Mouse (Mus musculus) layer of hippocampus, postnatal 14 days (tissue): ENCODE results near the gene Sirt5. TPM values are rescaled to one million over a fixed set of nuclear protein-coding genes. Genes with fewer than 3 reads are reported as not detected.
A peak's percentile ranks its signal among the peaks of the same experiment; 100 is the strongest.

ENCODE experiments used
- DNase-seq, 2 experiments: peaks; one replicate each; pipeline ENCODE4 v3.0.0; 2021 to 2022; ENCODE audit warnings: low spot score in 2 of 2, mixed read lengths in 1 of 2
- total RNA-seq, 2 experiments: library from RNA; stranded (reverse); gene quantifications; 2 replicates each; pipeline ENCODE4 v1.2.3; 2021

Gene Sirt5
- total RNA-seq, 2 experiments from 2014 or later: 16.6 to 24.6 TPM

DNA sequence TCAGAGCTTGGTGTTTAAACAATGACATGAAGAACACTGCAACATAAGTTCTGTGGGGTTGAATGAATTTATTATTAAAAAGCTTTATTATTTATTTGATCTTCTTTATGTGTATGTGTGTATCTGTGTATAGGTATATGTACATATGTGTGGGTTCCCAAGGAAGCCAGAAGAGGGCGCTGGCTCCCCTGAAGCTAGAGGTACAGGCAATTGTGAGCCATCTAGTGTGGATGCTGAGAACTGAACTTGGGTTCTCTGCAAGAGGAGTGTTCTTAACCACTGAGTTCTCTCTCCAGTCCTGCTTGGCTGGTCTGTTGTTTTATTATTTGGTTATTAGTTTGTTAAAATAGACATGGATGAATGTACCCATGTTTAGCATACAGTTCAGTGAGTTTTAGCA is 7.6 kb downstream of the Sirt5 start:
- no peak for DNase-seq

DNA sequence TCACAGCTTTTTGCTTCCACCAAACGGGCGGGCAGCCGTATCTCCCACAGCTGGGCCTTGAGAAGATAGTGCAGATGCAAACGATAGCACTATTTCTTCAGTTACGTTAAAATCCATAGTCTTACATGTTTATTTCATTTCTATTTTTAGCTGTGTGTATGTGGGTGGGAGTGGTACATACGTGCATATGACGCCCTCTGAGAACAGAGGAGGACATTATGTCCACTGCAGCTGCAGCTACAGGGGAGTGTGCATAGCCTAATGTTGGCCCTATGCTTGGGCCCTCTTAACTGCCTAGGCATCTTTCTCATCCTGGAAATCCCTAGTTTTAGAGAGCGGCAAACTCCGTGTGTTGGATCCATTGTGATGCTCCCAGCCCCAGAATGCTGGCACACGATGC is 8.9 kb downstream of the Sirt5 start:
- DNase-seq: no peak

DNA sequence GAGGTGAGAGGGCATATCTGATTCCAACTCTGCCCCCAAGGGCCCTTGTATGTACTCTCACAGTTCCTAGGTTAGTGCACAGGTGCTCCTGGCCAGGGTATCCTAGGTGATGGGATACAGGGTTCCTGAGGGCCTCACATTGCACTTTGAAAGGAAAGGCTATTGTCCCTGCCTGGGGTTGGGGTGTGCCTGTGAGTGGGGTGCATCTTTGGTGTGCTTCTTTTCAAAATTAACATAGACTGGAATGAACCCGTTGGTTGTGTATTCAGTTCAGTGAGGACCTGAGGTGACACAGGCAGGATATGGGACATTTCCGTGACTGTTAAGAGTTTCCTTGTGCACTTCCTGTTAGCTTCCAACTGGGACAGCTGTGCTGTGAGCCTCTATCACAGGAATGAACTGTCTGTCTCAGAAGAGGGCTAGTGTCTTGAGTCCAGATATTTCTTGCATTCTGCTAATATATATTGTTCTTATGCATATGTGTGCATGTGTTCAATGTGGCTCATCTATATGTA is 9.7 kb downstream of the Sirt5 start:
- DNase-seq: no peak

DNA sequence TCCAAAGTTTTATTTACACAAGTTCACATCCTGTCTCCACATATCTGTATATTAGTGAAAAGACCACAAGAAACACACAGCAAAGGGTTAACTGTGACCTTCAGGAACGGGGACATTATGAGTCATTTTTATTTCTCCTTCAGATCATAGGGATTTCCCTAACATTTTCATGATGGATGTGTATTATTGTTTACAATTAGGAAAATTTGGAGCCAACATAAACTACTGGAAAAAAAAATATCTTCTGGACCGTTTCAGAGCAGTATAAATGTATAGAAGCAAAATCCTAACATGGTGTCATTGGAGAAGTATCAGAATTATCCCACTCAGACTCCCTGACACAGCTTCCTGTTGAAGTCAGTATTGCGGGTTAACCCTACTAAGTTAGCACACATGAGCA is 14.7 kb downstream of the Sirt5 start:
- DNase-seq: no peak

DNA sequence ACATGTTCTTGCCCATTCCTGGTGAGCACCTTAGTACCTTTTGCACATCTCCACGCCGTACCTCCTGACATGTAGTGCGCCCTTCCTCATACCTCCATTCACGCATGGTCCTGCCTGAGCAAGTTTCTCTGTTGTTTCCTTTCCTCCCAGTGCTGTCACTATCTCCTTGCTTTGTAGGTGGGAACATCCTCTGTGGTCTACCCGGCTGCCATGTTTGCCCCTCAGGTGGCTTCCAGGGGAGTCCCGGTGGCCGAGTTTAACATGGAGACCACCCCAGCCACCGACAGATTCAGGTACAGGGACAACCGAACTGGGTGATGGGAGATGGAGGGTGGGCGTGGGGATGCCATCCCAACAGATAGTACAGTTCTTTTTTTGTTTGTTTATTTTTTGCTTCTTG is 20.0 kb downstream of the Sirt5 start:
- no peak for DNase-seq

DNA sequence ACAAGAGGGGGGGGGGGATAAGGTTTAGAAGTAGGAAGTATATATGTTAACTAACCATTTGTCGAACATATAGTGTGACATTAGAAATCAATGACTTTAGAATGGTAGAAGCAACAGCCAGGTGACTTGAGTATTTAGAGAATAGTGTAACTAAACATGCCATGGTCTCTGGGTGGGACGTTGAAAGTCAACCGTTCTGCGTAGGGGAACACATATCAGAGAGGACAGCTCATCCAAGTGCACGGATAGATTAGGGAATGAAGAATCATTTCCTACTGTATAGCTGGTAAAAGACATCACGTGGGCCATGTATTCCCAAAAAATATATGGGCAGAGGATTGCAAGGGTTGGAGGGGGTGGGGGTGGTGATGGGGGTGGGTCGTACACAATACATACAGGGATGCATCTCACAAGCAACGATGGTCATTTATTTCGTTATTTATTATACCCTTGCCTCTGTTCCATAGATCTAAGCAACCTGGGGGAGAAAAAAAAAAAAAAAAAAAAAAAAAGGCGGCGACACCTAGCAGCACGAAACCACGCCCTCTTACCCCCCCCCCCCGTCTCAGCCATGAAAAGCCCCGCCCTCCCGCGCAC is 32.5 kb downstream of the Sirt5 start:
- DNase-seq: no peak

DNA sequence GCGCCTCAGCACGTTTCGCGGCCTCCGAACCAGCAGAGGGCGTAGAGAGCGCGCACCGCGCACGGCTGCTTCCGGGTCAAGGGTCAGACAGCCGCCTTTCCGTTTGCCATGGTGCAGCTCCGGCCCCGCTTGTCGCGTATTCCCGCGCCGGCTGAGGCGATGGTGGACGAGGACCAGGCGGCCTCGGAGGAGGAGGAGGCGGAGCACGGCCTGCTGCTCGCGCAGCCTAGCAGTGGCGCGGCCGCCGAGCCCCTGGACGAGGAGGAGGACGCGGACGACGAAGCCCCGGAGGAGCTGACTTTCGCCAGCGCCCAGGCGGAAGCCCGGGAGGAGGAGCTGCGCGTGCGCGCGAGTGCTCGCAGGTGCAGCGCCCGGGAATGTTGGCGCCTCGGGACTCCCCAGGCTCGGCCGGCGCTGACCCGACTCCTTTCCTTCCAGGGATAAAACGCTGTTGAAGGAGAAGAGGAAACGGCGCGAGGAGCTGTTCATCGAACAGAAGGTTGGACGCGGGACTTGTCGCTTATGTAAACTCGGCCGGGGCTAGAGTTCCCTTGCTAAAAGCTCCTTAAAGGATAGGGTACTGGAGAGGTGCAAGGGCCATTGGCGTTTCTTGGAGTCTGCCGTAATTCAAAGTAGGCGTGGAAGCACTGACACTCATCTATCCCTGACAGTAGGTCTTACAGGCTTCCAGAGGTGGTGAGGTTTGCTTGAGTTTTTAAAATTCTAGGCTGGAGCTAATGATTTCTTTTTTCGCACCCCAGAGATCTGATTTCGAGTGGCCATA is 33.2 kb downstream of the Sirt5 start, which contains the start of gene Nol7:
TSS of gene Nol7 (plus strand) at position 94 of the 784 bp plus-strand sequence.
- DNase-seq: peak; percentile 95 to 99

DNA sequence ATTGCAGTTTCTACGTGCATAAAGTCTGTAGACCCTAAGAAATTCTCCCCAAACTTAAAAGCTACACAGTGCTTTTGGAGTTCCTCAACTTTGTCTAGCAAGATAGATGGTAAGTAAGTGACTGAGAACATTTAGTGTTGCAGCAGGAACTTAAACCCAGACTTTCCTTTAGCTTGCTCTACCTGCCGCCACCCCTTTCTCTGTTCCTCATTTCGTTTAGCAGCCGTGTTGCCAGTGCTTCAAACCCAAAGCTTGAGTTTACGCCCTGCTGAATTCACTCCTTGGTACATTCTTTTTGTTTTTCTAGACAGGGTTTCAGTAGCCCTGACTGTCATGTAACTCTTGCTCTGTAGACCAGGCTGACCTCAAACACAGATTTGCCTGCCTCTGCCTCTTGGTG is 34.3 kb downstream of the Sirt5 start:
- no peak for DNase-seq

DNA sequence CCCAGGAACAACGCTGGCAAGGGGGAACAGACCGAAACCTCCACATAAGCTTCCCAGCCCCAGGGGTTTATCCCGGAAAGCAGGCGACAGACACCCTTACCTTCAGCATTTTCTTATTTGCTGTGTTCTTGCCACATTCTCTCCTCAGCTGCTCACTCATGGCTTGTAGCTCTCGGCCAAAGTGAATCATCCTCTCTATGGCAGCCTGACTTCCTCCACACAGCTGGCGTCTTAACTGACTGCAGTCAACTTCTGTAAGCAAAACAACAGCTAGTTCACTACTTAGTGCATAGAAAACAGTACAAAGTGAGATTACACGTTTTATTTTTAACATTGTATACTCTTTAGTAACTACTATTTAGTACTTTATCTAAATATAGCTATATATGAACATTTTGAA is 47.0 kb downstream of the Sirt5 start:
- DNase-seq: no peak

DNA sequence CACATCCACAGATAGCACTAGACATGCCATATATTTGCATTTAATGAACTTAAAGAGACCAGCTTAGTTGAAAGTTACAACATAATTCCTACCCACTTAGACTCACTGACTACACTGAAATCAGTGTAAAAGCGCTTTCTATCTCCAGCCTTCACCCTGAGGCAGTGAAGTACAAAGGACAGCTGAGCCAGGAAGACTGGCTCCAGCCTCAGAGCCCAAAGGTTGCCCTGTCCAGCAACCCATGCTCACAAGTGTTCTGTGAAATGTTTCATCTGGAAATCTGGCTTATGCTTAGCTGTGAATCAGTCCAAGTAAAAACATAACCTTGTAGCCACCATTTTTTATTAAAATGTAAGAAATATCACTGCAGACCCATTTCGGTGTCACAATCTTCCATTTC is 48.3 kb downstream of the Sirt5 start:
- no peak for DNase-seq

DNA sequence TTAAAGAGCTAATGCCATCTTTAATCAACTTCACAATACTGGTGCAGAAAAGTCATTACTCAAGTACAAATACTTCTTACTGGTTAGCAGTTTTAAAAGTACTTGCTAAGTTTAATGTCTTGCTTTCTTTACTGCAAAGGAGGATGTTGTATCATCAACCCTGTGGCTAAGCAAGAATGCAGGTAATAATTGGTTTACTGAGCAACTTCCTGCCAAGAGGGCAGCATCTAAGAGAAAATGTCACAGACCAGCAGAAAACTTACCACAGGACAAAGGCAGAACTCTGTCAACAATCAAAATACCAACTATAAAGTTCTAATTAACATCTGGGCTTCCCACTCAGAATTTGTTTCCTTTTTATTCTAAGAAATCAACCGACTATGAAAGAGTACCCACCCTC is 50.0 kb downstream of the Sirt5 start:
- DNase-seq: no peak

DNA sequence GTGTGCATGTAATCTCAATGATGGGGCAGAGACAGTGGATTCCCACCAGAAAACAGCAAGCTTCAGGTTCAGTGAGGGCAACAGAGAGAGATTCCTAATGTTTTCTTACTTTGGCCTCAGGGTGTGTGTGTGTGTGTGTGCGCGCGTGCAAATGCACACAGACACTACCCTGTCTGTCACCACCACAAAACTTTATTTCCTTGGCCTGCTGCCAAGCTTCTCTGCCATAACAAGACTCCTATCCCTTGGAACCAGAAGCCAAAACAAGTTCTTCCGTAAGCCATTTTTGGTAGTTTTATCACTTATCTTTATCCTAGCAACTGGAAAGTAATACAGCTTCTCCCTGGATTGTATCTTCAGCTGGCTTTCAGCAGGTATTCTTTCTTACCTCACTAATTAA is 63.1 kb downstream of the Sirt5 start:
- no peak for DNase-seq

DNA sequence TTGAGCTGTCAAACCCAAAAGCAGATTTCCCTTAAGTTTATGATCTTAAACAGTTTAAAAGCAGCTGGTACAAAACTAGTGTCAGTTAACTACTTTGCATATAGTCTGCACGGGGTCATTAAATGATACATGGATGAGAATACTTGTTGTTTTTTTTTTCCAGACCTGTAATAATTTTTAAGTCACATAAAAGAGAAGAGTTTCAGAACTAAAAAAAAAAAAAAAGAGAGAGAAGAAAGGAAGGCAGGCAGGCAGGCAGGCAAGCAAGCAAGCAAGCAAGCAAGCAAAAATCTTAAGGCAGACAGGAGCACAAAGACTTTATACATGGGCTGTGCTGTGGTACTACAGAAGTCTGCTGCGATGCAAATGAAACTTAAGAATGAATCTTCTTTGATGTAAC is 68.1 kb downstream of the Sirt5 start:
- no peak for DNase-seq

DNA sequence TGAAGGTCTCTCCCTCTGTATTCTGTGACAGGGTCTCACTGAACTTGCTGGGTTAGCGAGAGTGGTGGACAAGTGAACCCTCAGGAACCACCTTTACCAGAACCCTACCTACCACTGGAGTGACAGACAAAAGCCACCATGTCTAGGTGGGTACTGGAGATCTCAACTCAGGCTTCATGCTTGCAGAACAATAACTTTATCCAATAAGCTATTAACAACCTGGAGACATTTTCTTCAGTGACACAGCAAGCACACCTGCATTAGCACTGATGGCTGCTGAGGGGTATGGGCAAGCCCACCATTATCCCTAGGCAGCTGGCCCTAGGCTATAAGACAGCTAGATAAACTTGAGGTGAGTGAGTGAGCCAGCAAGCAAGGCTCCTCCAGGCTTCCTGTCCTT is 75.1 kb downstream of the Sirt5 start:
- no peak for DNase-seq

DNA sequence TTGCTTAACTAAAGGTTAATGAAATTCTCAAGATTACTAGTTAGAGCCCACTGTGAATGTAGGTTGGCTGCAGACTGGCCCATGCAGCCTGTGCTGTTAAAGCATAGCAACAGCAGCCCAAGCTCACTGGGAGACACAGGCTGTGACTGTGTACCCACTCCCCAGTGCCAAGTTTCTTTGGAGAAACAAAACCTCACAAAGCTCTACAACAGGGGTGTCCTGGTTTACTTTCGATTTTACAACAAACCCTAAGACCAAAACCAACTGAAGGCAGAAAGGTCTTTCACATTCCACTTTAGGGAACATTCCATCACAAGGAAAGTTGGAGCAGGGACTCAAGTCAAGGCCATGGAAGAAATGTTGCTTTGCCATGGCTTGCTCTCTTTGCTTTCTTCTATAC is 77.3 kb downstream of the Sirt5 start:
- DNase-seq: peak in 1 of 2 experiments; percentile 48

DNA sequence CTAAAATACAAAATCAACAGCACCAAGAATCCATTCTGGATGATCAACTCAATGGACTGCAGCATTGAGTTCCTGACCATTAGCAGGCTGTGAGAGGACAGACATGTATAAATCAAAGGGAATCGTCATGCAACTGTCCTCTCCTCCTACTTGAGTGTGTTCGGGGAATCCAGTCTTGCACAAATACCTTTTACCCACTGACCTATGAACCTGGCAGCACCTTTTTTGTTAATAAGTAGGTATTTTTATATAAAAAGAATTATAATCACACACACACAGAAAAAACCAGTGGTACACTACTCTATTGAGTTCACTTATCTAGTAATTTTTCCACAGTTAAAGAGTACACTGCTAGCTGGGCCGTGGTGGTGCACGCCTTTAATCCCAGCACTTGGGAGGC is 78.4 kb downstream of the Sirt5 start:
- DNase-seq: no peak

DNA sequence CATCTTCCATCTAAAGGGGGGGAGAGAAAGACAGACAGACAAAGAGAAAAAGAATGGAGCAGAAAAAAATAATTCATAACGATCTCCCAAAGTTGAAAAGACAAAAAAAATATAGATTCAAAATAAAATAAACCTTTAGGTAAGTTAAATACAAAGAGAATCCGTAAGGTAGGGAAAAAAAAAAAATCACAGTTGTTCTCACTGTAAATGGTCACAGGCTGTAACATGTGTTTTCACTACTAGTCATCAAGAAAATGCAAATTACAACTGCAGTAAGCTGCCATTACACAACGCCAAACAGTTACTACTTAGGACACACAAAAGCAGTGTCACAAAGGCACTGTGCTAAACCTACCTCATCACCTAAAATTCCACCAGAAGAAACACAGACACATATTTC is 79.4 kb downstream of the Sirt5 start:
- no peak for DNase-seq

Other genes with a start within 250 kb of the Sirt5 start
- gene Tbc1d7, start 194.0 kb upstream of the Sirt5 start, total RNA-seq: 10 to 100 TPM; 33.5 to 40.2 TPM
- 10 to 100 TPM; 58.3 to 59.2 TPM for gene Gfod1, start 61.3 kb upstream of the Sirt5 start, total RNA-seq
- 10 to 100 TPM; 81.5 to 85.3 TPM for gene Nol7, start 32.9 kb downstream of the Sirt5 start, total RNA-seq
- 10 to 100 TPM; 79.4 to 82.4 TPM for gene Ranbp9, start 115.8 kb downstream of the Sirt5 start, total RNA-seq
- gene Mcur1, start 194.7 kb downstream of the Sirt5 start, total RNA-seq: 10 to 100 TPM; 22.7 to 23.4 TPM